Mouse (Mus musculus): ENCODE measurements around the gene Smad3.

Smad3 gene

DNA sequence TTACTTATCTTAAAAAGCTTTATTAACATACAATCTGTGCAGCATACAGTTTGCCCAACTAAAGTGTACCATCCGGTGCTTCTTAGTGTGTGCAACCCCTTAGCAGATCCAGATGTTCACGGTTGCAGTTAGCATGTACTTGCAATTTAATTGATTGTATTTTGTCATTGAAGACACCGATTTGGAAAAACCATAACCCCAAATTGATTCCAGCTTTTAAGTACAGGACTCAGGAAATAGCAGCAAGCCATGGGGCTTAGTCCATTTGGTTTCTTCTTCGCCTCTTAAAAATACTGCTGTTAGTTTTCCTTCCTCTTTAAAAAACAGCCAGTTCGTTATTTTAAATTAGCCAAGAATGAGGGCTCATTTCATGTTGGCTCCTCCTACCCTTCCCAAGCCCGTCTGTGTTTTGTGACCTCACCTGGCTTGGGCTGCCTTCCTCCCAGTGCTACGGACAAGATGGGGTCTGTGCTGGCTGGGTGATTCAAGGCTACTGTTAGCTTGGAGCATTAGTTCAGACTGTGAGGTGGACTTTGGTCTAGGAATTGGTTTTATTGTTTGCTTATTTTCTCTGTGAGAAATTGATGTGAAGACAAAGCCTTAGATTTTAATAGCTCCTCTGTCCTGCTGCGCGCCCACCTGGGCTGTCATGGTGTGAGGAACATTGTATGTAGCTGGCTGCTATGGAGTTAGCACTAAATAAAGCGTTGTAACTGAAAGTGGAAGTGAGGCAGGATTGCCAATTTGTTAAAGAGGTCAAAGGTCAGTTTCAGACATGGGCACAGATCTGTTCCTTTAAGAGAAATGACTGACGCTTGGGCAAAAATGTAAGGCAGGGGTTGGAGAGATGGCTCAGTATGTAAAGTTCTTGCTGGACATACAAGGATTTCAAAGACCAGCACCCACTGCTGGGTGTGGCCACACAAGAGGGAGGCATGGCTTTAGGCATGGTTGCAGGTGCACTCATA is 143.5 kb downstream of the Smad3 start:
- DNase-seq = no peak

DNA sequence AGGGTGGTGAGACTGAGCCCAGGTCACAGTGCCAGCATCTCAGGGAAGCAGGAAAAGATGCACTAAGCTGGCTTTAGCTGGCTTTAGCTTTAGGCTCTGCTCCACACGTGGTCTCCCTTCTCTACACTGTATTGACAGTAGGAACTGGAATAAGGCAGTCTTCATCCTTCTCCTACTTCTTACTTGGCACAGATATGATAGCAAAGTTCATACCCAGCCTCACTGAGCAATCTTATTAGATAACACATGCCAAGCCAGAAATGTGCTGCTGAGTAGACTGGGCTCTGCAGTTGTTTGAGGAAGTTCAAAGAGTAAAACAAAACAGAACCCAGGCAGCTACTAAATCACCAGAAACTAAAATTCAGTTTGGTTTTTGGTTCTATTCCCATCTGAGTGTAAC is 144.2 kb downstream of the Smad3 start:
- no peak for DNase-seq

DNA sequence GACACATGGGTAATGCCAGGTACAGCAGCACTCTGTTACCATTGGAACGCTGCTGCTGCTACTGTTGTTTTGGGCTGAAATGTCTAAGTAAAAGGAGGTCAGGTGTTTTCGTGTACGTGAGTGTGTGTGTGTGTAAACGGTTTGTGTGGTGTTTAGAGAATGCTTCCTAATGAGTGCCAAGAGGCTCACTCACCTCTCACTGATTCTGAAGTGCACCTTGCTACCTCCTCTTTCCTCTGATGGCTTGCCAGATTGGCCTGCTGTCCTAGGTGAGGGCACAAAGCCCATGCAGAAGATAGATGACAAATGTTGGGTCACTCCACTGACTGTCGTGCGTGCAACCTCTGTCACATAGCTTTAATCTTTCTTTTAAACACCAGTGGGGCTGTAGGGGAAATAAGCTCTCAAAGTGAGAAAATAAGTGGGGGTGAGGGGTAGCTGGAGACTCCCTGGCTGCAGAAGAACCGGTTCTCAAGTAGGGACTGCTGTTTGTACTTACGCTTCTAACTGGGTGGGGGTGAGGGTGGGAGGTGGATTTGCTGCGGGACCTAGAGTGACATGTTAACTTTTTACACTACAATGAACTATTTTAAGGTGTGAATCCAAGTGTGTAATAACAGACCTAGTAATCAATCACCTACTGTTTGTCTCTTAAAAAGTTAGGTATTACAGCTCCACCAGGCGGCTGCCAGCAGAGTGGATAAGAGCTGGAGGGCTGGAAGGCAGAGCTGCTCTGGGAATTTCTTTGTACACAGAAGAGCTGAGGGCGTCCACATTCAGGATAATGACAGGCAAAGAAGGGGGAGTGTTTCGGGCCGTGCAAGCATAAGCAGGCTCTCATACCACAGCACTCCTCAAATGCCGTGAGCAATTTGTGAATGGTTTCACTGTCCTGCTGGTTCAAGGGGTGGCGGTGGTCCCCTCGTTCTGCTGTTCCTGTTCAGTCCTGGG is 145.0 kb downstream of the Smad3 start:
- DNase-seq = peak; percentile 46 to 63

GRCm38 (mm10) chr9:63611967-63612366 is 145.8 kb downstream of the Smad3 start:
- no peak for DNase-seq

- no peak for DNase-seq
Observed at GRCm38 (mm10) chr9:63610841-63611366, 146.9 kb downstream of the Smad3 start.

GRCm38 (mm10) chr9:63610231-63610630 is 147.6 kb downstream of the Smad3 start:
- no peak for DNase-seq

DNA sequence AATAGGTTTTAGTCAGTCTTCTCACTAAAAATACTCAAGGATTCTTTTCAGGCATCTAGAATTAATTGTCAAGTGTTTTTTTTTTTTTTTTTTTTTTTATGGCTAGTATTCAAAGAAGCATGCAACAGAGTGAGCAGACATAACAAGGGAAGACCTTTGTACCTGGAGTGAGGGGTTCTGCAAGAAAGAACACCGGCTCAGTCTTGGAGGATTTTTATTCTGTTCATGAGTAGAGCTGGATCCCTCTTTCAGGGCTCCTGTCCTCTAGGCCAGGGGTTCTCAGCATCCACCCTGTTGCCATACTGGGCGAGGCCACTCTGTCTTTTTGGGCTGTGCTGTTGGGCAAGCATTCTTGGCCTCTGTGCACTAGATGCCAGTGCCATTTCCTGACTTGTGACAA is 148.0 kb downstream of the Smad3 start:
- DNase-seq = no peak

- no peak for DNase-seq
Observed at GRCm38 (mm10) chr9:63609246-63609645, 148.5 kb downstream of the Smad3 start.

- no peak for DNase-seq
Observed at GRCm38 (mm10) chr9:63608006-63608405, 149.8 kb downstream of the Smad3 start.

GRCm38 (mm10) chr9:63606594-63606993 is 151.2 kb downstream of the Smad3 start:
- no peak for DNase-seq

DNA sequence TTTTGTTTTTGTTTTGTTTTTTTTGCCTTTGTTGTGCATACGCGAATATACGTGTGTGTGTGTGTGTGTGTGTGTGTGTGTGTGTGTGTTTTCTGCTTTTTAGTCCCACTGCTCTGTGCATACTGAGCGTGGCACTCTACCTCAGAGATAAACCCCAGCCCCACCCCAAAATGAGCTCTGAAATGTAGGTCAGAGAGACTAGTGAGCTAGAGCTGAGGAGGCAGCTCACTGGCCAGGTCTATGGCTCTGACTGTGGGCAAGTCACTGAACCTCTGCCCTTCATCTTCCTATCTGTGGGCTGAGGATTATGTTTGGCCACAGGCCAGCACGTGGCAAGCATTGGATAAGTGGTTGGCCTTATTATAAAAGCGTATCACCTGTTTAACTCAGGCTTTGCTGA is 153.9 kb downstream of the Smad3 start:
- DNase-seq = peak; percentile 27 to 45

- DNase-seq = peak; percentile 95 to 98
Observed at GRCm38 (mm10) chr9:63602043-63602939, 155.5 kb downstream of the Smad3 start, which contains the start of the genes Iqch and Aagab. Gene Iqch, minus strand, starts transcription at chr9:63602493. Gene Aagab, plus strand, starts transcription at chr9:63602660.
